Mouse (Mus musculus) stomach, embryonic 14.5 days (tissue): ENCODE data around the gene Gm5089. TPM values are rescaled to one million over a fixed set of nuclear protein-coding genes. Genes with fewer than 3 reads are reported as not detected.

Experiments used
- ATAC-seq: fragments of 200-750 bp; cut with Nextera tagmentation; 2 replicates; pipeline ENCODE4 v1.8.0; 2017; ENCODE audit warnings: low read depth, moderate TSS enrichment; ENCODE audit not compliant: insufficient number of reproducible peaks, insufficient read depth, low FRiP score
- H3K27ac ChIP-seq: fragments of 300-500 bp; sonication (generic); 2 replicates; pipeline ENCODE4 v1.5.1; 2014; ENCODE audit warnings: mild to moderate bottlenecking, low read length, moderate library complexity, mixed read lengths
- H3K27me3 ChIP-seq: fragments of 300-500 bp; sonication (generic); 2 replicates; pipeline ENCODE4 v1.6.1; 2014; ENCODE audit warnings: low read length, control low read depth, mixed read lengths; ENCODE audit not compliant: control insufficient read depth, insufficient read depth
- H3K36me3 ChIP-seq: fragments of 300-500 bp; sonication (generic); 2 replicates; pipeline ENCODE4 v1.6.1; 2014; ENCODE audit warnings: mild to moderate bottlenecking, control low read depth, low read length, moderate library complexity, mixed read lengths; ENCODE audit not compliant: control insufficient read depth, insufficient read depth
- H3K4me1 ChIP-seq: fragments of 300-500 bp; sonication (generic); 2 replicates; pipeline ENCODE4 v1.6.1; 2014; ENCODE audit warnings: low read length, control low read depth, mixed read lengths; ENCODE audit not compliant: control insufficient read depth, insufficient read depth
- H3K4me2 ChIP-seq: fragments of 300-500 bp; sonication (generic); replicated peaks from 2 replicates; pipeline ENCODE4 v1.6.1; 2014; ENCODE audit warnings: low read depth, low read length, control low read depth
- H3K4me3 ChIP-seq: fragments of 300-500 bp; sonication (generic); 2 replicates; pipeline ENCODE4 v1.5.1; 2014; ENCODE audit warnings: low read depth, low read length, control low read depth
- H3K9ac ChIP-seq: fragments of 300-500 bp; sonication (generic); replicated peaks from 2 replicates; pipeline ENCODE4 v1.6.1; 2014; ENCODE audit warnings: low read depth, mild to moderate bottlenecking, control low read depth, low read length, moderate library complexity, mixed read lengths
- H3K9me3 ChIP-seq: fragments of 300-500 bp; sonication (generic); 2 replicates; pipeline ENCODE4 v1.6.1; 2016; ENCODE audit warnings: low read depth, low read length, control low read depth; ENCODE audit not compliant: control insufficient read depth
- WGBS: fragments of 180-500 bp; shearing (Covaris S2); extraction: QIAGEN DNeasy Blood & Tissue Kit; methylation state at CpG from one replicate; pipeline ENCODE4 v1.1.7; 2014; 5-methylcytosine and 5-hydroxymethylcytosine counted together
- polyA plus RNA-seq: library from polyadenylated mRNA; unstranded; fragments of >200 nt; fragmentation: Nextera tagmentation; extraction: Ambion mirVana; gene quantifications from 2 replicates; pipeline ENCODE4 v1.2.1, GENCODE M21; 2014

Gene Gm5089
- polyA plus RNA-seq, 1 experiment from 2014 or later, result not detected

GRCm38 (mm10) chr14:122485635-122486181 lies 34.8 kb upstream of the Gm5089 start:
- H3K27me3 ChIP-seq, result peaks cover 67% of the 10 kb centered on the region
- H3K4me2 ChIP-seq, result no peak overlapping the region
- H3K36me3 ChIP-seq, result no peaks in the 10 kb centered on the region
- H3K9me3 ChIP-seq, result no peaks in the 10 kb centered on the region
- no peak overlapping the region for H3K9ac ChIP-seq
- 4% methylated on average over 12 of the region's 12 CpGs for WGBS
- H3K4me3 ChIP-seq, result no peak overlapping the region
- ATAC-seq, result no peak
- H3K4me1 ChIP-seq, result no peaks in the 10 kb centered on the region
- no peak overlapping the region for H3K27ac ChIP-seq

DNA sequence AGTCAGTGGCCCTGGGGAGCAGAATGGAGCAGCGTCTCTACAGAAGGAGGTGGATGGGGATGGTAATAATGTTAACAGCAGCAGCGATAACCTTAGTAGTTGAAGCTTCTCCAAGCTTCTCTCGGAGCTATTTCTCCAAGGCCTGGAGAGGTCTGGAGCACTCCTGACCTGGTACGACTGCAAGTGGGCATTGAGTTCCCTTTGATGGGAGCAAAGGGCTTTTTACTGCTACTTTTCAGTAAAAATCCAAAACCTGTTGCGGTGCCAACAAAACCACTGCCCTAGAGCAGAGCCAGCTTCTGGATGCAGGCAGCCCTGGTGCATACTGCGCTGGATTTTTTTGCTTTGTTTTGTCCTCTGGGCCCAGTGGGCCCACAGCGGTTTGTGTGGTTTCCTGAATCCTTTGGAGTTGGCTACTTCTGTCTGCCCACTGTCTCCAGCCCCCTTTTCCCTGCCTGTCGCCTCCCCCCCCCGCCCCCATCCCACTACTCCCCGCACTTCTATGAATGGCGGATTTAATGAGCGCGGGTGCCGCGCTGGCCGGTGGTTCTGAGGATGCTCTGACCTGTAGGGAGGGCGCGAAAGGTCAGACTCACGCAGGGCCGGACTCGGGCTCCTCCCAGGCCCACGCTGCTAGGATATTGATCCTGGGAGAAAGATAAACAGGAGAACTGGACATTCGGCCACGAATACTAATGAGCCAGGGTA lies 34.1 kb upstream of the Gm5089 start:
- Histone ChIP-seq H3K27ac (no peak overlapping the region), H3K36me3 (no peaks in the 10 kb centered on the region), H3K9me3 (no peaks in the 10 kb centered on the region), H3K4me3 (no peak overlapping the region), H3K9ac (no peak overlapping the region), H3K27me3 (peaks cover 71% of the 10 kb centered on the region), H3K4me2 (no peak overlapping the region), H3K4me1 (no peaks in the 10 kb centered on the region)
- 2% methylated on average over 24 of the region's 24 CpGs for WGBS
- ATAC-seq, result no peak

GRCm38 (mm10) chr14:122484458-122484843 lies 33.5 kb upstream of the Gm5089 start:
- Histone ChIP-seq H3K27me3 (peaks cover 67% of the 10 kb centered on the region), H3K4me3 (no peak overlapping the region), H3K4me1 (no peaks in the 10 kb centered on the region), H3K4me2 (no peak overlapping the region), H3K9ac (no peak overlapping the region), H3K9me3 (no peaks in the 10 kb centered on the region), H3K27ac (no peak overlapping the region), H3K36me3 (no peaks in the 10 kb centered on the region)
- ATAC-seq, result no peak
- 3% methylated on average over 4 of the region's 4 CpGs for WGBS

- no peak overlapping the region for H3K4me2 ChIP-seq
- no peaks in the 10 kb centered on the region for H3K36me3 ChIP-seq
- WGBS, result 2% methylated on average over 18 of the region's 18 CpGs
- H3K27me3 ChIP-seq, result peaks cover 69% of the 10 kb centered on the region
- H3K4me1 ChIP-seq, result no peaks in the 10 kb centered on the region
- H3K27ac ChIP-seq, result no peak overlapping the region
- H3K9me3 ChIP-seq, result no peaks in the 10 kb centered on the region
- H3K9ac ChIP-seq, result no peak overlapping the region
- H3K4me3 ChIP-seq, result no peak overlapping the region
- no peak for ATAC-seq
These were observed 32.9 kb upstream of the Gm5089 start for GRCm38 (mm10) chr14:122483556-122484421.

DNA sequence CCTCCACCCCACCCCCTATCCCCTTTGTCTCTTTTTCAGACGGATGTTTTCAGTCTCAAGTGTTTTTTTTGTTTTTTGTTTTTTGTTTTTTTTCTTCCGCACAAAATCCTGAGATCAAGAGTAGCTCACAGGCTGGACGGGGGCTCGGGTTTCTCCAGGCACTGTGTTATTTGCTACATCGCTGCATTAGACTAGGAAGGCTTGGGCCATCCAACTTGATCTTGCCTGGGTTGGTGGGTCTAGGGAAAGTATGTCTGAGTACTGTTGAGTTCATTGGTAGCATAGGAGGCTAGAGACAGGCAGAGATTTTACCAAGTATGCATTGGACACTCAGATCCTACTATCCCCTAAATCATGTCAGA lies 32.1 kb upstream of the Gm5089 start:
- WGBS, result 6% methylated on average over 5 of the region's 5 CpGs
- peaks cover 76% of the 10 kb centered on the region for H3K27me3 ChIP-seq
- ATAC-seq, result no peak

GRCm38 (mm10) chr14:122482081-122483023 lies 31.4 kb upstream of the Gm5089 start:
- Histone ChIP-seq H3K4me1 (no peaks in the 10 kb centered on the region), H3K27me3 (peaks cover 71% of the 10 kb centered on the region), H3K9me3 (no peaks in the 10 kb centered on the region), H3K4me2 (no peak overlapping the region), H3K9ac (no peak overlapping the region), H3K4me3 (no peak overlapping the region), H3K27ac (no peak overlapping the region), H3K36me3 (no peaks in the 10 kb centered on the region)
- ATAC-seq, result no peak
- WGBS, result under 1% methylated on average over 37 of the region's 38 CpGs

More for the DNA sequence above, 32.1 kb upstream of the Gm5089 start:
- H3K36me3 ChIP-seq, result no peaks in the 10 kb centered on the region
- no peak overlapping the region for H3K4me2 ChIP-seq
- no peak overlapping the region for H3K27ac ChIP-seq
- no peaks in the 10 kb centered on the region for H3K4me1 ChIP-seq
- no peaks in the 10 kb centered on the region for H3K9me3 ChIP-seq
- H3K4me3 ChIP-seq, result no peak overlapping the region
- H3K9ac ChIP-seq, result no peak overlapping the region

- ATAC-seq, result no peak
- WGBS, result 2% methylated on average over 15 of the region's 15 CpGs
These were observed 30.3 kb upstream of the Gm5089 start for GRCm38 (mm10) chr14:122481181-122481580.

GRCm38 (mm10) chr14:122480355-122480754 lies 29.4 kb upstream of the Gm5089 start:
- peaks cover 7% of the 10 kb centered on the region; the same call in 1 of the 2 replicates for H3K4me1 ChIP-seq
- H3K4me3 ChIP-seq, result no peak overlapping the region
- H3K9me3 ChIP-seq, result no peaks in the 10 kb centered on the region
- no peak overlapping the region for H3K4me2 ChIP-seq
- no peaks in the 10 kb centered on the region for H3K36me3 ChIP-seq
- no peak overlapping the region for H3K27ac ChIP-seq
- WGBS, result 5% methylated on average over 2 of the region's 2 CpGs
- no peak for ATAC-seq
- H3K9ac ChIP-seq, result no peak overlapping the region
- peaks cover 76% of the 10 kb centered on the region for H3K27me3 ChIP-seq

More at GRCm38 (mm10) chr14:122481181-122481580, 30.3 kb upstream of the Gm5089 start:
- Histone ChIP-seq H3K27me3 (peaks cover 72% of the 10 kb centered on the region), H3K27ac (no peak overlapping the region), H3K9ac (no peak overlapping the region), H3K9me3 (no peaks in the 10 kb centered on the region), H3K4me2 (no peak overlapping the region), H3K4me1 (no peaks in the 10 kb centered on the region), H3K4me3 (no peak overlapping the region), H3K36me3 (no peaks in the 10 kb centered on the region)
